Mouse (Mus musculus): ENCODE measurements around the gene Cpne5. TPM values are rescaled to one million over a fixed set of nuclear protein-coding genes. Genes with fewer than 3 reads are reported as not detected.
A peak's percentile ranks its signal among the peaks of the same experiment; 100 is the strongest.
"Not testable (repeated sequence)": the region's sequence is repeated elsewhere in the genome, so short reads cannot be mapped to it uniquely, and the experiment has no call there.

The Cpne5 gene
- total RNA-seq, 2 experiments from 2014 or later = not detected

GRCm38 (mm10) chr17:29257001-29257511 is 19.1 kb upstream of the Cpne5 start:
- no peak for DNase-seq (ENCODE audit: low spot score)

- no peak for DNase-seq (ENCODE audit: low spot score)
Observed at GRCm38 (mm10) chr17:29256507-29256906, 18.5 kb upstream of the Cpne5 start.

- DNase-seq (ENCODE audit: low spot score) = not testable (repeated sequence)
Observed at GRCm38 (mm10) chr17:29254784-29255183, 16.8 kb upstream of the Cpne5 start.

- no peak for DNase-seq (ENCODE audit: low spot score)
Observed at GRCm38 (mm10) chr17:29253684-29254083, 15.7 kb upstream of the Cpne5 start.

- no peak for DNase-seq (ENCODE audit: low spot score)
Observed at GRCm38 (mm10) chr17:29253236-29253635, 15.3 kb upstream of the Cpne5 start.

- DNase-seq (ENCODE audit: low spot score) = peak; percentile 31
Observed at GRCm38 (mm10) chr17:29251608-29252390, 13.8 kb upstream of the Cpne5 start.

GRCm38 (mm10) chr17:29251006-29251405 is 13.0 kb upstream of the Cpne5 start:
- DNase-seq (ENCODE audit: low spot score) = not testable (repeated sequence)

- DNase-seq (ENCODE audit: low spot score) = no peak
Observed at GRCm38 (mm10) chr17:29249512-29249911, 11.5 kb upstream of the Cpne5 start.

- DNase-seq (ENCODE audit: low spot score) = no peak
Observed at GRCm38 (mm10) chr17:29247881-29248280, 9.9 kb upstream of the Cpne5 start.

GRCm38 (mm10) chr17:29246602-29247001 is 8.6 kb upstream of the Cpne5 start:
- peak; percentile 67 for DNase-seq (ENCODE audit: low spot score)

GRCm38 (mm10) chr17:29245725-29246124 is 7.8 kb upstream of the Cpne5 start:
- DNase-seq (ENCODE audit: low spot score) = no peak

GRCm38 (mm10) chr17:29244912-29245311 is 6.9 kb upstream of the Cpne5 start:
- DNase-seq (ENCODE audit: low spot score) = no peak

GRCm38 (mm10) chr17:29238421-29238945 is 516 bp upstream of the Cpne5 start:
- DNase-seq (ENCODE audit: low spot score) = no peak

GRCm38 (mm10) chr17:29237267-29237771 is 648 bp downstream of the Cpne5 start:
- no peak for DNase-seq (ENCODE audit: low spot score)

- no peak for DNase-seq (ENCODE audit: low spot score)
Observed at GRCm38 (mm10) chr17:29236111-29236510, 1.9 kb downstream of the Cpne5 start.

GRCm38 (mm10) chr17:29231109-29231508 is 6.9 kb downstream of the Cpne5 start:
- no peak for DNase-seq (ENCODE audit: low spot score)

- no peak for DNase-seq (ENCODE audit: low spot score)
Observed at GRCm38 (mm10) chr17:29220631-29221030, 17.3 kb downstream of the Cpne5 start.

- no peak for DNase-seq (ENCODE audit: low spot score)
Observed at GRCm38 (mm10) chr17:29218017-29218416, 19.9 kb downstream of the Cpne5 start.

GRCm38 (mm10) chr17:29216078-29216477 is 21.9 kb downstream of the Cpne5 start:
- DNase-seq (ENCODE audit: low spot score) = no peak

GRCm38 (mm10) chr17:29214655-29215054 is 23.3 kb downstream of the Cpne5 start:
- no peak for DNase-seq (ENCODE audit: low spot score)

GRCm38 (mm10) chr17:29214193-29214456 is 23.8 kb downstream of the Cpne5 start:
- DNase-seq (ENCODE audit: low spot score) = no peak

- no peak for DNase-seq (ENCODE audit: low spot score)
Observed at GRCm38 (mm10) chr17:29213381-29214192, 24.4 kb downstream of the Cpne5 start.
